Mouse (Mus musculus) neural tube, embryonic 14.5 days (tissue): ENCODE measurements at regions not wholly inside any gene's neighbourhood (a gene's known extent, or its start where the extent isn't known, plus 50 kb on each side); places are given as distances from the start of the nearest gene placed in this dataset.
A peak's percentile ranks its signal among the peaks of the same experiment; 100 is the strongest.
"Not testable (repeated sequence)": the region's sequence is repeated elsewhere in the genome, so short reads cannot be mapped to it uniquely, and the experiment has no call there.

Experiments
- ATAC-seq: fragments of 200-750 bp; cut with Nextera tagmentation; 2 replicates; pipeline ENCODE4 v1.8.0; 2017; ENCODE audit warnings: low read depth, mild to moderate bottlenecking, moderate TSS enrichment, moderate library complexity
- H3K27ac ChIP-seq: fragments of 300-500 bp; sonication (generic); 2 replicates; pipeline ENCODE4 v1.5.1; 2014; ENCODE audit warnings: low read depth, mild to moderate bottlenecking, control low read depth, low read length, moderate library complexity, mixed read lengths
- H3K27me3 ChIP-seq: fragments of 300-500 bp; sonication (generic); 2 replicates; pipeline ENCODE4 v1.6.1; 2014; ENCODE audit warnings: low read length; ENCODE audit not compliant: control insufficient read depth, insufficient read depth
- H3K36me3 ChIP-seq: fragments of 300-500 bp; sonication (generic); 2 replicates; pipeline ENCODE4 v1.6.1; 2014; ENCODE audit warnings: low read length, mixed read lengths; ENCODE audit not compliant: control insufficient read depth, insufficient read depth
- H3K4me1 ChIP-seq: fragments of 300-500 bp; sonication (generic); 2 replicates; pipeline ENCODE4 v1.6.1; 2014; ENCODE audit warnings: low read length; ENCODE audit not compliant: control insufficient read depth, insufficient read depth
- H3K4me2 ChIP-seq: fragments of 300-500 bp; sonication (generic); 2 replicates; pipeline ENCODE4 v1.6.1; 2014; ENCODE audit warnings: mild to moderate bottlenecking, low read depth, low read length, control low read depth
- H3K4me3 ChIP-seq: fragments of 300-500 bp; sonication (generic); 2 replicates; pipeline ENCODE4 v1.5.1; 2014; ENCODE audit warnings: low read depth, low read length, control low read depth, mixed read lengths
- H3K9ac ChIP-seq: fragments of 300-500 bp; sonication (generic); replicated peaks from 2 replicates; pipeline ENCODE4 v1.6.1; 2014; ENCODE audit warnings: low read depth, mild to moderate bottlenecking, control low read depth, low read length, mixed read lengths
- H3K9me3 ChIP-seq: fragments of 300-500 bp; sonication (generic); 2 replicates; pipeline ENCODE4 v1.6.1; 2016; ENCODE audit warnings: low read length; ENCODE audit not compliant: control insufficient read depth
- WGBS: fragments of 180-500 bp; shearing (Covaris S2); extraction: QIAGEN DNeasy Blood & Tissue Kit; methylation state at CpG from one replicate; pipeline ENCODE4 v1.1.7; 2014; 5-methylcytosine and 5-hydroxymethylcytosine counted together

- Histone ChIP-seq H3K27me3 (no peaks in the 10 kb centered on the region), H3K4me1 (no peaks in the 10 kb centered on the region), H3K36me3 (no peaks in the 10 kb centered on the region), H3K4me2 (no peak overlapping the region), H3K4me3 (no peak overlapping the region), H3K27ac (no peak overlapping the region), H3K9ac (no peak overlapping the region), H3K9me3 (no peaks in the 10 kb centered on the region)
- ATAC-seq, result no peak
- 73% methylated on average over 2 of the region's 2 CpGs for WGBS
Measured at GRCm38 (mm10) chr4:94397284-94397683, 159.1 kb upstream of the Gm10306 start.

- 26% methylated on average over 1 of the region's 1 CpGs for WGBS
- ATAC-seq, result no peak
- no peak overlapping the region for H3K9ac ChIP-seq
- no peak overlapping the region for H3K4me2 ChIP-seq
- H3K4me3 ChIP-seq, result no peak overlapping the region
- no peaks in the 10 kb centered on the region for H3K9me3 ChIP-seq
- H3K4me1 ChIP-seq, result no peaks in the 10 kb centered on the region
- no peaks in the 10 kb centered on the region for H3K27me3 ChIP-seq
- H3K27ac ChIP-seq, result no peak overlapping the region
- H3K36me3 ChIP-seq, result no peaks in the 10 kb centered on the region
Measured at GRCm38 (mm10) chr4:94406922-94407321, 149.4 kb upstream of the Gm10306 start.

- peak; percentile 41; the same call in 1 of the 2 replicates for ATAC-seq
- H3K27ac ChIP-seq, result no peak overlapping the region
- H3K4me3 ChIP-seq, result no peak overlapping the region
- H3K9me3 ChIP-seq, result no peaks in the 10 kb centered on the region
- WGBS, result 44% methylated on average over 4 of the region's 4 CpGs
- no peaks in the 10 kb centered on the region for H3K36me3 ChIP-seq
- H3K4me2 ChIP-seq, result no peak overlapping the region
- H3K9ac ChIP-seq, result no peak overlapping the region
- no peaks in the 10 kb centered on the region for H3K27me3 ChIP-seq
- no peaks in the 10 kb centered on the region for H3K4me1 ChIP-seq
Measured at GRCm38 (mm10) chr4:94407503-94407902, 148.8 kb upstream of the Gm10306 start.

- Histone ChIP-seq H3K4me3 (no peak overlapping the region), H3K4me2 (no peak overlapping the region), H3K9me3 (no peaks in the 10 kb centered on the region), H3K27ac (no peak overlapping the region), H3K4me1 (no peaks in the 10 kb centered on the region), H3K9ac (no peak overlapping the region), H3K27me3 (no peaks in the 10 kb centered on the region), H3K36me3 (no peaks in the 10 kb centered on the region)
- ATAC-seq, result no peak
- 67% methylated on average over 2 of the region's 2 CpGs for WGBS
Measured at GRCm38 (mm10) chr4:94412661-94413060, 143.7 kb upstream of the Gm10306 start.

GRCm38 (mm10) chr4:94425525-94425924, 130.8 kb upstream of the Gm10306 start:
- H3K9me3 ChIP-seq, H3K4me2 ChIP-seq, H3K36me3 ChIP-seq, H3K4me3 ChIP-seq, H3K27me3 ChIP-seq, ATAC-seq, H3K9ac ChIP-seq, H3K4me1 ChIP-seq, H3K27ac ChIP-seq: not testable (repeated sequence)
- 92% methylated on average over 9 of the region's 10 CpGs for WGBS

- no peak overlapping the region for H3K4me2 ChIP-seq
- no peaks in the 10 kb centered on the region for H3K27me3 ChIP-seq
- no peaks in the 10 kb centered on the region for H3K4me1 ChIP-seq
- no peak overlapping the region for H3K27ac ChIP-seq
- ATAC-seq, result no peak
- H3K36me3 ChIP-seq, result no peaks in the 10 kb centered on the region
- WGBS, result 90% methylated on average over 5 of the region's 5 CpGs
- peaks cover 2% of the 10 kb centered on the region; the same call in 1 of the 2 replicates for H3K9me3 ChIP-seq
- no peak overlapping the region for H3K9ac ChIP-seq
- no peak overlapping the region for H3K4me3 ChIP-seq
Measured at GRCm38 (mm10) chr4:94427581-94427980, 128.8 kb upstream of the Gm10306 start.

GRCm38 (mm10) chr4:94432005-94432404, 124.3 kb upstream of the Gm10306 start:
- H3K4me1 ChIP-seq, result no peaks in the 10 kb centered on the region
- H3K27ac ChIP-seq, result no peak overlapping the region
- H3K4me2 ChIP-seq, result no peak overlapping the region
- H3K27me3 ChIP-seq, result no peaks in the 10 kb centered on the region
- peaks cover 2% of the 10 kb centered on the region; the same call in 1 of the 2 replicates for H3K9me3 ChIP-seq
- no peak for ATAC-seq
- no peaks in the 10 kb centered on the region for H3K36me3 ChIP-seq
- H3K9ac ChIP-seq, result no peak overlapping the region
- H3K4me3 ChIP-seq, result no peak overlapping the region
- 82% methylated on average over 3 of the region's 3 CpGs for WGBS

GRCm38 (mm10) chr4:94437717-94438435, 118.5 kb upstream of the Gm10306 start:
- Histone ChIP-seq H3K4me1 (no peaks in the 10 kb centered on the region), H3K27ac (no peak overlapping the region), H3K9ac (no peak overlapping the region), H3K36me3 (no peaks in the 10 kb centered on the region), H3K9me3 (no peaks in the 10 kb centered on the region), H3K4me3 (no peak overlapping the region), H3K27me3 (no peaks in the 10 kb centered on the region), H3K4me2 (no peak overlapping the region)
- WGBS, result 83% methylated on average over 10 of the region's 10 CpGs
- ATAC-seq, result no peak

- no peak overlapping the region for H3K27ac ChIP-seq
- 78% methylated on average over 6 of the region's 6 CpGs for WGBS
- H3K36me3 ChIP-seq, result no peaks in the 10 kb centered on the region
- H3K4me3 ChIP-seq, result no peak overlapping the region
- no peaks in the 10 kb centered on the region for H3K27me3 ChIP-seq
- no peaks in the 10 kb centered on the region for H3K9me3 ChIP-seq
- ATAC-seq, result no peak
- no peaks in the 10 kb centered on the region for H3K4me1 ChIP-seq
- no peak overlapping the region for H3K9ac ChIP-seq
- no peak overlapping the region for H3K4me2 ChIP-seq
Measured at GRCm38 (mm10) chr4:94439159-94439836, 117.0 kb upstream of the Gm10306 start.
